Mouse (Mus musculus) gastrocnemius, adult 2 months (tissue): ENCODE measurements around the gene Plac1. TPM values are rescaled to one million over a fixed set of nuclear protein-coding genes. Genes with fewer than 3 reads are reported as not detected.

Experiments
- DNase-seq: peaks from one replicate; pipeline ENCODE4 v3.0.0; 2022
- H3K27ac ChIP-seq: fragments of 200-600 bp; 2 replicates; pipeline ENCODE4 v1.8.1; 2022; ENCODE audit warnings: mild to moderate bottlenecking
- H3K4me3 ChIP-seq: fragments of 200-600 bp; 2 replicates; pipeline ENCODE4 v1.8.1; 2022; ENCODE audit warnings: mild to moderate bottlenecking, moderate library complexity
- CTCF ChIP-seq: fragments of 200-600 bp; IDR thresholded peaks from 2 replicates; pipeline ENCODE4 v1.8.1; 2022; ENCODE audit warnings: antibody characterized with exemption, mild to moderate bottlenecking, moderate library complexity
- intact Hi-C: fragments of 180-260 bp; cut with DNase I; formaldehyde crosslinking; loops from one replicate; pipeline ENCODE4 v1.15.1; 2025
- total RNA-seq, 2 experiments: library from RNA; stranded (reverse); gene quantifications; 2 replicates each; pipeline ENCODE4 v1.2.3; 2021

Plac1 gene
- total RNA-seq, 2 experiments from 2014 or later = not detected

- no peak for DNase-seq
- intact Hi-C loops = no loop called here
- Histone ChIP-seq H3K27ac (no peak overlapping the region), H3K4me3 (no peak overlapping the region)
- no peak for TF ChIP-seq CTCF
These were observed 15.5 kb downstream of the Plac1 start for GRCm38 (mm10) chrX:53224353-53224944.

GRCm38 (mm10) chrX:53220855-53221254 lies 19.1 kb downstream of the Plac1 start:
- no peak overlapping the region for H3K4me3 ChIP-seq
- H3K27ac ChIP-seq = no peak overlapping the region
- peak; percentile 58 for DNase-seq
- no peak for TF ChIP-seq CTCF
- intact Hi-C loops = no loop called here

- Histone ChIP-seq H3K4me3 (no peak overlapping the region), H3K27ac (no peak overlapping the region)
- DNase-seq = peak; percentile 21
- TF ChIP-seq CTCF = no peak
- intact Hi-C loops = no loop called here
These were observed 25.2 kb downstream of the Plac1 start for GRCm38 (mm10) chrX:53214557-53215229.

GRCm38 (mm10) chrX:53213838-53214237 lies 26.1 kb downstream of the Plac1 start:
- DNase-seq = peak; percentile 20
- H3K27ac ChIP-seq = no peak overlapping the region
- no peak overlapping the region for H3K4me3 ChIP-seq
- intact Hi-C loops = no loop called here
- TF ChIP-seq CTCF = no peak

GRCm38 (mm10) chrX:53212485-53212884 lies 27.4 kb downstream of the Plac1 start:
- DNase-seq = no peak
- H3K27ac ChIP-seq = no peak overlapping the region
- no peak overlapping the region for H3K4me3 ChIP-seq
- intact Hi-C loops = no loop called here
- TF ChIP-seq CTCF = no peak

- no peak for TF ChIP-seq CTCF
- DNase-seq = peak; percentile 76
- H3K27ac ChIP-seq = peak overlapping the region; percentile 28; the same call in 1 of the 2 replicates
- intact Hi-C loops = no loop called here
- no peak overlapping the region for H3K4me3 ChIP-seq
These were observed 28.0 kb downstream of the Plac1 start for GRCm38 (mm10) chrX:53211756-53212483.

GRCm38 (mm10) chrX:53209431-53209830 lies 30.5 kb downstream of the Plac1 start:
- no peak for DNase-seq
- Histone ChIP-seq H3K27ac (no peak overlapping the region), H3K4me3 (no peak overlapping the region)
- TF ChIP-seq CTCF = no peak
- intact Hi-C loops = no loop called here

GRCm38 (mm10) chrX:53204690-53205311 lies 35.1 kb downstream of the Plac1 start:
- Histone ChIP-seq H3K27ac (no peak overlapping the region), H3K4me3 (no peak overlapping the region)
- DNase-seq = no peak
- no peak for TF ChIP-seq CTCF
- intact Hi-C loops = no loop called here

- DNase-seq = no peak
- H3K27ac ChIP-seq = no peak overlapping the region
- no peak overlapping the region for H3K4me3 ChIP-seq
- no peak for TF ChIP-seq CTCF
- intact Hi-C loops = no loop called here
These were observed 38.3 kb downstream of the Plac1 start for GRCm38 (mm10) chrX:53201616-53202015.

- no peak for TF ChIP-seq CTCF
- intact Hi-C loops = no loop called here
- Histone ChIP-seq H3K27ac (no peak overlapping the region), H3K4me3 (no peak overlapping the region)
- DNase-seq = no peak
These were observed 42.2 kb downstream of the Plac1 start for GRCm38 (mm10) chrX:53197681-53198080.

- intact Hi-C loops = no loop called here
- no peak for TF ChIP-seq CTCF
- no peak for DNase-seq
- H3K4me3 ChIP-seq = no peak overlapping the region
- H3K27ac ChIP-seq = no peak overlapping the region
These were observed 43.5 kb downstream of the Plac1 start for GRCm38 (mm10) chrX:53196392-53196791.

- Histone ChIP-seq H3K4me3 (no peak overlapping the region), H3K27ac (no peak overlapping the region)
- no peak for DNase-seq
- TF ChIP-seq CTCF = no peak
- intact Hi-C loops = no loop called here
These were observed 51.2 kb downstream of the Plac1 start for GRCm38 (mm10) chrX:53188692-53189091.

- Histone ChIP-seq H3K27ac (no peak overlapping the region), H3K4me3 (no peak overlapping the region)
- TF ChIP-seq CTCF = no peak
- DNase-seq = no peak
- intact Hi-C loops = no loop called here
These were observed 60.1 kb downstream of the Plac1 start for GRCm38 (mm10) chrX:53179801-53180200.
